Mouse (Mus musculus) embryonic fibroblast, embryonic 13.5 days (primary cell): ENCODE measurements around the gene Ttc41. TPM values are rescaled to one million over a fixed set of nuclear protein-coding genes. Genes with fewer than 3 reads are reported as not detected.

Source experiments
- H3K27ac ChIP-seq: 2 replicates; pipeline ENCODE4 v1.5.1; 2012; ENCODE audit warnings: low read length, control low read depth, inconsistent platforms; ENCODE audit not compliant: insufficient read depth
- H3K4me1 ChIP-seq: 2 replicates; pipeline ENCODE4 v1.6.1; 2011; ENCODE audit warnings: low read length; ENCODE audit not compliant: control insufficient read depth, insufficient read depth
- H3K4me3 ChIP-seq: 2 replicates; pipeline ENCODE4 v1.5.1; 2011; ENCODE audit warnings: mild to moderate bottlenecking, control low read depth, low read length; ENCODE audit not compliant: insufficient read depth
- CTCF ChIP-seq: IDR thresholded peaks from 2 replicates; pipeline ENCODE4 v1.5.1; 2011; ENCODE audit warnings: mild to moderate bottlenecking, control low read depth, low read length, moderate library complexity, borderline replicate concordance; ENCODE audit not compliant: insufficient read depth
- POLR2A ChIP-seq: IDR thresholded peaks from 2 replicates; pipeline ENCODE4 v1.6.1; 2011; ENCODE audit warnings: low read depth, mild to moderate bottlenecking, control low read depth, low read length, moderate library complexity
- polyA plus RNA-seq: library from polyadenylated mRNA; stranded (reverse); fragments of >200 nt; gene quantifications from 2 replicates; pipeline ENCODE4 v1.2.4, GENCODE M21; 2011; ENCODE audit warnings: low read depth; ENCODE audit not compliant: missing spikeins, insufficient read length

Gene Ttc41
- polyA plus RNA-seq, 1 experiment, result 1.9 TPM

GRCm38 (mm10) chr10:86704589-86705191, 921 bp upstream of the Ttc41 start:
- Histone ChIP-seq H3K4me1 (peaks cover 22% of the 10 kb centered on the region), H3K27ac (peak overlapping the region; percentile 58)
- TF ChIP-seq POLR2A (no peak), CTCF (no peak)

GRCm38 (mm10) chr10:86705922-86706752, 526 bp downstream of the Ttc41 start:
- peak; percentile 78 for TF ChIP-seq POLR2A
- no peak for TF ChIP-seq CTCF
- Histone ChIP-seq H3K27ac (peak overlapping the region; percentile 96), H3K4me1 (peaks cover 12% of the 10 kb centered on the region), H3K4me3 (peak overlapping the region; percentile 69)

More at GRCm38 (mm10) chr10:86704589-86705191, 921 bp upstream of the Ttc41 start:
- peak overlapping the region; percentile 88 for H3K4me3 ChIP-seq

GRCm38 (mm10) chr10:86707134-86707533, 1.5 kb downstream of the Ttc41 start:
- Histone ChIP-seq H3K4me1 (peaks cover 6% of the 10 kb centered on the region), H3K27ac (peak overlapping the region; percentile 96; the same call in 1 of the 2 replicates), H3K4me3 (no peak overlapping the region)
- no peak for TF ChIP-seq POLR2A
- TF ChIP-seq CTCF, result no peak

- H3K27ac ChIP-seq, result no peak overlapping the region
- H3K4me3 ChIP-seq, result no peak overlapping the region
- TF ChIP-seq POLR2A (no peak), CTCF (no peak)
- H3K4me1 ChIP-seq, result peaks cover 5% of the 10 kb centered on the region
These were observed 6.5 kb downstream of the Ttc41 start for GRCm38 (mm10) chr10:86712156-86712555.

- H3K4me3 ChIP-seq, result no peak overlapping the region
- no peaks in the 10 kb centered on the region for H3K4me1 ChIP-seq
- no peak overlapping the region for H3K27ac ChIP-seq
- peak; percentile 57 for TF ChIP-seq POLR2A
- no peak for TF ChIP-seq CTCF
These were observed 22.0 kb downstream of the Ttc41 start for GRCm38 (mm10) chr10:86727548-86727980.

- TF ChIP-seq CTCF, result no peak
- no peak for TF ChIP-seq POLR2A
- H3K4me3 ChIP-seq, result no peak overlapping the region
- H3K27ac ChIP-seq, result no peak overlapping the region
- H3K4me1 ChIP-seq, result no peaks in the 10 kb centered on the region
These were observed 22.6 kb downstream of the Ttc41 start for GRCm38 (mm10) chr10:86728176-86728575.

- H3K4me3 ChIP-seq, result peak overlapping the region; percentile 50
- no peak for TF ChIP-seq POLR2A
- 0 out of 2 replicates have a peak, but pooled peaks have one; percentile 38 for TF ChIP-seq CTCF
- no peaks in the 10 kb centered on the region for H3K4me1 ChIP-seq
- no peak overlapping the region for H3K27ac ChIP-seq
These were observed 25.4 kb downstream of the Ttc41 start for GRCm38 (mm10) chr10:86730823-86731499.

GRCm38 (mm10) chr10:86731500-86731863, 25.9 kb downstream of the Ttc41 start:
- Histone ChIP-seq H3K27ac (no peak overlapping the region), H3K4me3 (no peak overlapping the region), H3K4me1 (no peaks in the 10 kb centered on the region)
- TF ChIP-seq CTCF, result no peak
- TF ChIP-seq POLR2A, result no peak

GRCm38 (mm10) chr10:86735036-86735435, 29.4 kb downstream of the Ttc41 start:
- Histone ChIP-seq H3K27ac (no peak overlapping the region), H3K4me3 (no peak overlapping the region), H3K4me1 (no peaks in the 10 kb centered on the region)
- TF ChIP-seq CTCF (no peak), POLR2A (no peak)
